Mouse (Mus musculus): ENCODE results near the gene Nsg1.

Nsg1 gene

GRCm38 (mm10) chr5:38146524-38146923 lies 13.2 kb downstream of the Nsg1 start:
- in situ Hi-C loops (cut with MboI; ENCODE audit: low sequenced_read_pairs): no loop called here

GRCm38 (mm10) chr5:38140893-38141292 lies 18.8 kb downstream of the Nsg1 start:
- in situ Hi-C loops (cut with MboI; ENCODE audit: low sequenced_read_pairs): no loop called here

- in situ Hi-C loops (cut with MboI; ENCODE audit: low sequenced_read_pairs): no loop called here
Measured at GRCm38 (mm10) chr5:38137163-38137562, 22.5 kb downstream of the Nsg1 start.

GRCm38 (mm10) chr5:38136247-38136646 lies 23.5 kb downstream of the Nsg1 start:
- in situ Hi-C loops (cut with MboI; ENCODE audit: low sequenced_read_pairs): no loop called here

- in situ Hi-C loops (cut with MboI; ENCODE audit: low sequenced_read_pairs): no loop called here
Measured at GRCm38 (mm10) chr5:38129339-38129738, 30.4 kb downstream of the Nsg1 start.

GRCm38 (mm10) chr5:38126519-38127306 lies 33.0 kb downstream of the Nsg1 start:
- in situ Hi-C loops (cut with MboI; ENCODE audit: low sequenced_read_pairs): no loop called here

- in situ Hi-C loops (cut with MboI; ENCODE audit: low sequenced_read_pairs): no loop called here
Measured at GRCm38 (mm10) chr5:38121699-38122098, 38.0 kb downstream of the Nsg1 start.

- in situ Hi-C loops (cut with MboI; ENCODE audit: low sequenced_read_pairs): no loop called here
Measured at GRCm38 (mm10) chr5:38119268-38119667, 40.4 kb downstream of the Nsg1 start.

GRCm38 (mm10) chr5:38117056-38117455 lies 42.7 kb downstream of the Nsg1 start:
- in situ Hi-C loops (cut with MboI; ENCODE audit: low sequenced_read_pairs): no loop called here

- in situ Hi-C loops (cut with MboI; ENCODE audit: low sequenced_read_pairs): no loop called here
Measured at GRCm38 (mm10) chr5:38114526-38114925, 45.2 kb downstream of the Nsg1 start.

- in situ Hi-C loops (cut with MboI; ENCODE audit: low sequenced_read_pairs): no loop called here
Measured at GRCm38 (mm10) chr5:38106807-38107206, 52.9 kb downstream of the Nsg1 start.

- in situ Hi-C loops (cut with MboI; ENCODE audit: low sequenced_read_pairs): no loop called here
Measured at GRCm38 (mm10) chr5:38106080-38106697, 53.5 kb downstream of the Nsg1 start.

- in situ Hi-C loops (cut with MboI; ENCODE audit: low sequenced_read_pairs): no loop called here
Measured at GRCm38 (mm10) chr5:38102945-38103344, 56.8 kb downstream of the Nsg1 start.

GRCm38 (mm10) chr5:38099139-38099676 lies 60.5 kb downstream of the Nsg1 start:
- in situ Hi-C loops (cut with MboI; ENCODE audit: low sequenced_read_pairs): loop anchor here (25.0 kb wide), 1 partner anchor 812 kb away; no protein-coding TSS in a partner anchor

GRCm38 (mm10) chr5:38097501-38098093 lies 62.1 kb downstream of the Nsg1 start:
- in situ Hi-C loops (cut with MboI; ENCODE audit: low sequenced_read_pairs): loop anchor here (25.0 kb wide), 1 partner anchor 810 kb away; no protein-coding TSS in a partner anchor

GRCm38 (mm10) chr5:38094331-38094730 lies 65.4 kb downstream of the Nsg1 start:
- in situ Hi-C loops (cut with MboI; ENCODE audit: low sequenced_read_pairs): loop anchor here (25.0 kb wide), 1 partner anchor 807 kb away; no protein-coding TSS in a partner anchor

GRCm38 (mm10) chr5:38091966-38092304 lies 67.8 kb downstream of the Nsg1 start:
- in situ Hi-C loops (cut with MboI; ENCODE audit: low sequenced_read_pairs): loop anchor here (25.0 kb wide), 1 partner anchor 805 kb away; no protein-coding TSS in a partner anchor

- in situ Hi-C loops (cut with MboI; ENCODE audit: low sequenced_read_pairs): loop anchor here (25.0 kb wide), 1 partner anchor 804 kb away; no protein-coding TSS in a partner anchor
Measured at GRCm38 (mm10) chr5:38091046-38091965, 68.4 kb downstream of the Nsg1 start.

GRCm38 (mm10) chr5:38090581-38090980 lies 69.1 kb downstream of the Nsg1 start:
- in situ Hi-C loops (cut with MboI; ENCODE audit: low sequenced_read_pairs): loop anchor here (25.0 kb wide), 1 partner anchor 803 kb away; no protein-coding TSS in a partner anchor

- in situ Hi-C loops (cut with MboI; ENCODE audit: low sequenced_read_pairs): loop anchor here (25.0 kb wide), 1 partner anchor 803 kb away; no protein-coding TSS in a partner anchor
Measured at GRCm38 (mm10) chr5:38090111-38090510, 69.6 kb downstream of the Nsg1 start.

Measured in CH12F3 (cell line).